Mouse (Mus musculus) kidney, adult 9 months (tissue): ENCODE measurements around the gene Kalrn.

Experiments
- DNase-seq: peaks from one replicate; pipeline ENCODE4 v3.0.0; 2022

The Kalrn gene

DNA sequence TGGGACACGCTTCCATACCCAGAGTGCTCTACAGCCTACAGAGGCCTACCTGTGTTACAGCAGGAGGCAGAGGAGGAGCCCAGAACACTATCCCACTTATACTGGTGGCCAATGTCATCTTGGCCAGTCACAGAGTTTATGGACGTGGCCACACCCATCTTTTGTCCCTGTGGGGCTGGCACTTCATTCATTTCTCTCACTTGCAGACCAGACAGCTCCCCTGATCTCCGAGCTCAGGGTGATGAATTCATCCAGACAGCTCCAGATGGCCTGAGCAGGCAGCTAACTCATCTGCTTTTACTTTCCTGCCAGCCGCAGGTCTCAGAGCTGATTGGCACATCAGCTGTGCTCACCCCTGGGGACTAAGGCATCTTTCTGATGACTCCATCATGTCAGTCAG, 267.7 kb downstream of the Kalrn start:
- DNase-seq = no peak

DNA sequence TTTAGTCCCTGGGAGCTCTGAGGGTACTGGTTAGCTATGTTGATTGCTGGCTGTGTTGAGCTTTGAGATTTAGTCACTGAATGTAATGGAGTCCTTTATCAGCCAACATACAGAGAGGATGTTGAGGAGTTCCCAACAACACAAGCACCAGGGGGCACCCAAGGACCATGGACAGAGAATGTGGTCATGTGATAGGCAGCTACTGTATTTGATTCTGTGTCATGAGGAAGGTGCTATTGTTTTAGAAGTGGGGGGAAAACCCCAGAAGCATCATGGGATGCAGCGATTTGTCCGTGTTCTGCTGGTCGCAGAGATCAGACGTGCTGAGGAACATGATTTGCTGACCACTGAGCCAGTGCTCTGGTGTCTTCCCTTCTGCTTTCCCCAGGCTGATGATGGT, 269.5 kb downstream of the Kalrn start:
- peak; percentile 38 for DNase-seq

DNA sequence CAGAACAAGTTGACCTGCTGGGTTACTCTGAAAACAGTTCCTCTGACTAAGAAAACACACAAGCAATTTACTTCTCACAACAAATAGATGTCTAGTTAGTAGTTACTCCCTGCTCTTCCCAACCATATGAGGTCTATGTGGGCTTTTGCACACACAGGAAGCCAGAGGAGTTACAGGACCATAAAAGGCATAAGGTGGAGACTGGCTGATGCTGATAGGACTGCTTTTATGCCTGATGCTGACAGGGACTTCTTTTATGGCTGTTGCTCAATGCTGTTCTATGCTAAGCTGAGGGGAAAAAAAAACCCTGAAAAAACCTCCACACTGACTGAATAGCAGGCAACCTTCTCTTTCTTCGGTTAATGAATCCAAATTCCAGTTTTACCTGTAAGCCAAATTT, 270.8 kb downstream of the Kalrn start:
- DNase-seq = no peak

DNA sequence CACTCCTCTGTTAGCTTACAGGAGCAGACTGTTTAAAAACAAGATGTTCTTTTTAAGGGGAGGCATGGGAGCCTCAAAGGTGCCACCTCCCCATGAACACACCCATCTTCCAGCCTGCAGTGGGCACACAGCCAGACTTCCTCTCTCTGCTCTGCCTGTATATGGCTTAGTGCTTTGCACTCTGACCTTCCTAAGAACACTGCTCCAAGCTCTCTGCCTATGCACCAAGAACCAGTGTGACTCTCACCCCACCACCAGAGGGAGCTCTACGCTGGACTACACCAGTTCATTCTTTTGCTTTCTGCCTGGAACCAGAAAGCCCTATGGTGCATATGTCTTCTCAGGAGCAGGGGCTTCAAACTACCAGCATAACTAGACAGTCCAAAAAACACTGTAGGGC, 271.3 kb downstream of the Kalrn start:
- peak; percentile 40 for DNase-seq

DNA sequence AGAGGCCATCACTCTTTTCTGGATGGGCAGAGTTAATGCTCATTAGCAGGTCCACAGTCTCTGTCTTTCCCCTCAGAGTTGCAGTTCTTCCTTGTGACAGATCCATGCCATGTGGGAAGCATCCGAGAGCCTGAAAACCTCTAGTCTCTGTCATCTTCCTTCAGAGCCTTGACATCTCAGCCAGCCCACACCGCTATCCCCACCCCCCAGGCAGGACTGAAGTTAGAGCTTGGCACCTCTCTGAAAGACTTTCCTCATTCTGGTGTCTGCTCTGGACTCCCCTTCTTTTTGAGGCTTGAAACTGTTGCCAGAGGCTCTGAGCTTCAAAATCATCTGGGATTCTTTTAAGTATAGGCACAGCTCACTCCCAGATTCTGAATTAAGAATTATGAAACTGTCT, 274.1 kb downstream of the Kalrn start:
- DNase-seq = no peak

DNA sequence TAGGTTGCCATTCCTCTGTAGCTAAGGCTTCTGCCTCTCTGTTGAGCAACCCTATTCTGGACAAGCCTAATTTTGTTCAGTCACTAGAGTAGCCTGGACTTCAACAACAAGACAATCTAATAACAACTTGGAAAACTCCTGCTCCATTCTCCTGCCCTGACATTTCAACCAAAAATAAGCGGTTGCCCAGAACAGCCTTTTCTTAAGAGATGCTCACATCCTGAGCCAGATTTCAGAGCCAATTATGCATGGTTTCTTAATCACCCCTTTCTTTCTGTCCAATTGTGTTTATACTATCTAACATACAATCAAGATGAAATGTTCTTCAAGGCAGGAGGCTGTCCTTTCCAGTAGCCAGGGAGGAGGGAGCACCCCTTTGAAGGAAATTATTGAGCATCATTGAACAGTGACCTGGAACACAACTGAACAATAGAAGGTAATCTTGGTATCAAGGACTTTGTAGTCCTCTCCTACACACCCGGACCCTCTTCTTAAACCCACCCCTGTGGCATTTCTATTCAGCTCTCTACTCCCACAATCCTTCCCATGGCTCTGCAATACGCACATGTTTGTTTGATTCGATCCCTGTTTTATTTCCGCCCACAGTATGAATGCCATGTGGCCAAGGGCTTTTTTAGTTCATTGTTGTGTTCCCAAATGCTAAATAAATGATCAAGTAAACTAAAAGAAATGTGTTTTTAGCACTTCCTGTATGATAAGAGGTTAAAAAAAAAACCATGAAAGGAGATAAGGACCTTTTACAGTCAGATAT, 275.2 kb downstream of the Kalrn start:
- no peak for DNase-seq

DNA sequence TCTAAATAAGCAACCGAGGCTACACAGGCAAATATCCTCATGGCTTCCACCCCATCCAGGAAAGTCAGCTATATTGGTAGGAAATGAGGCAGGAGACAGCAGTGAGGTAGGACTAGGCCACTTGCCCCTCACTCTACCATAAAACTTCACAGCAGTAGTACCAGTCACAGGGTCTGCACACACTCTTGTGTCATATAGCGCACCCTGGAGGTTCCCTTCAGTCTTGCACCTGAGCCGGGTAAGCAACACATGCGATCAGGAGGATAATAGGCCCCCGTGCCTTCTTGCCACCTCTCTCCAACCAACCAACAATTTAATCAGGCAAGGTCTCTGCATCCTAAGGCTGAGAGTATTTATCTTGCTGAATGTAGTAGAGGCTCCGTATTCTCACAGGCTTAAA, 278.8 kb downstream of the Kalrn start:
- peak; percentile 6 for DNase-seq

DNA sequence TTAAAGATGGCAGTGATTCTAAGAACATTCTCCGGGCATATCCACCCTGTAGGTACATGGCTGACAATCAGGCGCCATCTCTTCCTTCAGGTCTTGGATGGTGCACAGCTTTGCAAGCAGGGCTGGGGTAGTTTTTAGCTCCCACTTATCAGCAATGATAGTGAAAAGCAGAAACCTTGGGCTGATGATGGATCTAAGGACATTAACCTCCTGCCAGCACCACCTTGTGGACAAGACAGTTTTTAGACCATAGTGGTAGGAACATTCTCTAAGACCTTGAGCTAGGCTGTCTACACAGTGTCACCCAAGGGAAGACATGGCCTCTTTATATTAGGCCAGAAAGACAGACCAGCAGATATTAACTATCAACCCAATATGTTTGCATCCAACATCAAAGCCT, 279.7 kb downstream of the Kalrn start:
- DNase-seq = no peak

DNA sequence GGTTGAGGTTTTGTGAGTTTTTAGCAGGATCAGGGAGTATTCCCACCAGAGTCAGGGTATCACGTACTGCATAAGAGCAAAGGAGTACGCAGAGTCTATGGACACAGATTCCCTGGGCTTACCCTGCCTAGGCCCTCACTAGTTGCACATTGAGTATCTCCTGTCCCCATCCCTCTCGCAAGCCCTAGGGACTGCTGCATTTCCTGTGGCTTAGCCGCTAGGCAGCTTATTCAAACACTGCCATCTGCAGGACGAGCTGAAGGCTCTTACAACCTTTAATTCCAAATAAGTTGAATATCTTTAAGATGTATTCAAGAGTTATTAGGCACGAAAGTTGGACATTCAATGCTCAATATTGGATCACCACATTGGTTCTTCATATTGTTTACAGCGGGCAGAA, 283.7 kb downstream of the Kalrn start:
- peak; percentile 9 for DNase-seq

DNA sequence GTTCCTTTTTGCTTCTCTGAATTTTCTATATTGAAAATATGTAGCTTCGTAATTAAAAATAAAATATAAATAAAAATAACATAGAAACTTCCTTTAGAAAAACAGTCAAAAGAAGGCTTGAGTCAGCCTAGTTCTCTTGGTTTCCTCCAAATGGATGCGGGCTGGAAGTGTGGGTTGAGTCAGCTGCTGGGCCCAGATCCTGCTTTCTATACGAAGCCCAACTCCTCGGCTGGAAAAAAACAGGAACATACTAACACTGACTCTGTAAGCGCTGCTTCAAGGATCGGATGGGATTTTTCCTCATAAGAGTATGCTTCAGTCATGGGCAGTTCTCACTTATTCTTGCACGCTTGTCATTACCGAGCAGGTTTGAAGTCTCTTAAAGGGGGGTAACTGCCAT, 291.3 kb downstream of the Kalrn start:
- no peak for DNase-seq

DNA sequence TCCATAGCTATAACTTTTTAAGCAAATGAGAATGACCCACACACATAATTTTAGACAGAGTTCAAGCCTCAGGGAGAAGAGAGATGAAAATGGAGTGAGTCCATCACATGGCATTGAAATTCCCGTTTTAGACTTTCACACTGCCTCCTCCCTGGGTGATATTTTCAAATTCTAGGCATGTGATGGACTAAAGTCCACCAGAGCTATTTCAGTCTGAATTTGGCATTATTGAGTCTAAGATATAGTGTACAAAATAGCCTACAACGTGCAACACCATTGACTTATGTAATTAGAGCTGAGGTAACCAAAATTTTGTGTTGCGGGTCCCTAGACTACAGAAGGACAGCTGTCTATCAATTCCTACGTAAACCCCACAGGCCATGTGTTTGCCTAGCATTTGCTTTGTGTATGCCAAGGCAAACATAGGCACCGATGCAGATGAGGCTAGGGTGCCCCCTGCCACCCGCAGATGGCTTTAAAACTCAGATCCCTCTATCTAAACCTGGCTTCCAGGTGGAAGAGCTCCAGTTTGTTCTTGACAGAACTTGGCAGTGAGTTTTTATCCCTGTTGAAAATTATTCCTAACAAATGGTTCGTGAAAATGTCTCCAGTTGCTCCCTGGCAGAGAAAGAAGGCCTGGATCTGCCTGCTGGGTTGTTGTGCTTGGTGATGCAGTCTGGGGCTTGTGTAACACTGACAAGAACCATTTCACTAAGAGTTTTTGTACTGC, 293.5 kb downstream of the Kalrn start:
- peak; percentile 12 for DNase-seq

DNA sequence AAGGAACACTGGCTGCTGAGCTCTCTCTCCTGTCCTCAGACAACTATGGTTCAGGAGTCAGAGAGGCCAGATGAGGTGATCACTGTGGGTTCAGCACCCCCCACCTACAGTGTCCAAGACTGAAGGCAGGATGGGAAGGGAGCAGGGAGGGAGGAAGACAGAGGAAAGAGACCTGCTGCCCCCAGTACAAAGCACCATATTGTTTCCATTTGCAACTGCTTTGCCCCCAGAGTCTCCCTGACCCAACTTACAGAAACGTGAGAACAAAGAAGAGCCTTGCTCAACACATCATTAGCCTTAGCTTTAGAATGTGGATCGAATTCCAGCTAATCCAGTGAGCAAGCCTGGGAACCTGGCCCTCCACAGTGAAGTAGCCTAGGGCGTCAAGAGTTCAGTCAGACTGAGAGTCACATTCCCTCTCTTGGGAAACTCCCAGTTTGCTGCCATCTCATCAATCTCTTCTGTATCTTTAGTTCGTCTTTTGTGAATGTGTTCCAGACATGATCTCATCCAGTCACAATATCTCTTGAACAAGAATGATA, 295.0 kb downstream of the Kalrn start:
- DNase-seq = no peak

DNA sequence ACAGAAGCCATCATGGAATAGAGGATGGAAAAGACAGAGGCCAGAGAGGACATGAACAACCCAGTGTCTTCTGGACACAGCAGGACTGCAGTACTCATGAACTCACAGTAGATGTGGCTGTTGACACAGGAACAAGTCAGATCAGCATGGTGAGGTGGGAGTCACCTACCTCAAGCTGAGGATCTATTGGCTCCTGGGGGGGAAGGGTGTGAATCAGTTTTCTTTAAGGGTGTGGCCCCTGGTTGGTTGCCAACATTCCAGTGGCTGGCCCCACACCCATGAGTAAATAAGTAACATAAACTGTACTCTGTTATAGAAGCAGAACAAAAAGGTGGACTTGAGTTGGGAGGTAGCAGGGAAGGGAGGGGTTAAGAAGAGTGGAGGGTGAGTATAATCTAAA, 298.7 kb downstream of the Kalrn start:
- peak; percentile 47 for DNase-seq

DNA sequence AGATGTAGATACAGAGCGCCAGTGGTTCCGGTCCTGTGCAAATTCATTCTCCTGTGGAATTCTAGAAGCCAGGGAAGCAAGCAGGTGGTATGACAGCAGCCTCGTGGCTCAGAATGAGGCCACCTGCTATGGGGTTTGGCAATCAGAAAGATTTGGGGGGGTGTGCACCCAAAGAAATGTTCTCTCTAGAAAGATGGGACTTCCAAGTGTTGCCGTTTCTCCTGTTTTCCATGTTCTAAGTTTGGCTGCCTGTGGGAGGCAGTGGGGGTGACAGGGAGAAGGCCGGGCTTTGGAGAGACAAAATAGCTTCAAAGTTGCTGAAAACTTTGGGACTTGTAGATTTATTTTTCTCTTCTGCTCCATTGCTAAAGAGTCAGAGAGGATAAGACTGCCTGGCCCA, 301.9 kb downstream of the Kalrn start:
- no peak for DNase-seq

DNA sequence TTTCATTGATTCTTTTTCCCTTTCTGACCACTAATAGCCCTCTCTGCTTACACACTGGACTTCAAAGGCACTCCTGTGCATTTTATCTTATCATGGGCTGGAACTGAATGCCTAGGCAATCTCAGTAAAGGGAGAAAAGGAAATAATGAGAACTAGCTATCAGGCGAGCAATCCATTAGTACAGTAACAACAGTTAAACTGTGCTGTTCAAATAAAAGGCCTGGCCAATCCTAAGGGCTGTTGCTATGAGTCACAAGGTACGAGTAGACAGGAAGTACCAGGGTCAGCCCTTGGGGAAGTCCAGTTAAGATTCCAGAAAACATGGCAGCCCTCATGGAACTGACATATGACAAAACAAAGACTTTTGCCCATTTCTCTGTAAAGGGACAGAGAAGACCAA, 302.7 kb downstream of the Kalrn start:
- DNase-seq = no peak

DNA sequence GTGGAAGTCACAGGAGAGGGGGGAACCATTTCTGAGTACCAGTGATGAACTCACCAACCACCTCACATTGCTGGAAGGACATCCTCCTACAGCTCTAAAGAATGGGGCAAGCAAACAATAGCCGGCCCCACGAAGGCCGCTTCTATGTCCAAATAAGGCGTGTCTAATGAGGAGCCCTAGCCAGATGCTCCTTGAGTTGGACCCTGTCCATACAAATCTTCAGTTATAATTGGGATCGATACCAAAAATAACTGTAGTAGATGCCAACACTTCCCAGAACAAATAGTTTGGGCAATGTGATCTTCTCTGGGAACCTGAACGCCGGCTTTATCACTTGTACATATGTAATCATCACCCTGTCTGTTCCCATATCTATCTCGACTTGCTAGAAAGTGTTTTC, 303.7 kb downstream of the Kalrn start:
- DNase-seq = no peak

DNA sequence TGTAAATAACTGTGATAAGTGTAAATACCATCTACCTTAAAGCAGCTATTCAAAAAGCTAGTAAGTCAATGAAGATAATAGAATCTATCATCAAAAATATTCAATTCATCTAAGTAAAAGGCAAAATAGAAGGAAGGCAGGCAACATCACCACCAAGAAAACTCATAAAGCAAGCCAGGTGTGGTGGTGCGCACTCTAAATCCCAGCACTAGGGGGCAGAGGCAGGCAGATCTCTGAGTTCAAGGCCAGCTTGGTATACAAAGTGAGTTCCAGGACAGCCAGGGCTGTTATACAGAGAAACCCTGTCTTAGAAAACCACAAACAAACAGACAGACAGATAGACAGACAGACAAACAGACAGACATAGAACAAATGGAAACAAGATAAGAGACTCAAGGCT, 305.6 kb downstream of the Kalrn start:
- DNase-seq = no peak

DNA sequence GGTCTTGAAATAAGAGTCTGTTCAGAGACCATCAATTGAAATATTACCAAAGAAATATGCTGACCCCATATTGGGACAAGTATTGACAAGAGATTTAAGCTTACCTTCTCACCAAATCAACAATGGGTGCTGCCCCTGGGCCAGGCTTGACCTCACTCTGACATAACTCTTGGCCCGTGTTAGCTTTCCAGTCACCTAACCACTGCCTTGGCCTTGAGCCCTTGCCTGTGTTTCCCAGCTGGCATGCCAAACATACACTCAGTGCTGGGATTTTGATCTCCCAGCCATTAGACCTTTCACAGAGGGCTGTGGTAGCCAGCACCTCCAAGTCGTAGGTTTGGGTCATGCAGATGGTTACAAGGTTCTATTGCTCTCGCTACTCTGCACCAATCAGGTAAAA, 308.7 kb downstream of the Kalrn start:
- no peak for DNase-seq

DNA sequence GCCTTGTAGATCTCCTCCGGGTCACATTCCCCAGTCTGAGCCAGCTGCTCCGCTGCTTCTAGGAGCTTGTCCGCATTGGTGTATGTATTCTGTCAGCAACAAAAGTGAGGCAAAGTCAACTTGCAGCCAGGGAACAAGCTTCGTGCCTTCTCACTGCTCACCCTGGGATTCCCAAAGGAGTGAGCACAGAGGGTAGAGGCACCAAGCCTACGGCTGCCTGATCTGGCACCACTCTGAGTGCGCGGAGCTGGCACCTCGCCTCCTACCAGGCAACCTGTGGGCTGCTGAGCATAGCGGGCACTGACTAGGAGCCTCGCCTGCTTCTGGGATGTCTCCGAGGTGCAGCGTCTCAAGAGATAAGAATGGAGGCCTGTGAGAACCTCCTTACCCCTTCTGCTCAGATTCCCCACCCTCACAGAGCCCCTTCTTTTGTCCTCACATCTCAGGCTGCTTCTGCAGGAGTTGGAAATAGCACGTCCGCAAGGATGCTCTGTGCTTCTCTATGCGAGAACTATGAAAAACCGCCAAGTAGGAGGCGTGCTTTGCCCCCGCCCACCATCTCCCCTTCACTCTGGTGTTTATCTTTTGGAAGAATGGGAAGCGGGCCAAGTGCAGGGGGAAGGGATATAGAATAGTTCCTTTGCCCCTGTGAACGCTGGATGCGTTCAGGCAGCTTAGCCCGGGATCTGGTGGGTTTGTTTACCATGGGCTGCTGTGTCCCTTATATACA, 310.4 kb downstream of the Kalrn start:
- no peak for DNase-seq

DNA sequence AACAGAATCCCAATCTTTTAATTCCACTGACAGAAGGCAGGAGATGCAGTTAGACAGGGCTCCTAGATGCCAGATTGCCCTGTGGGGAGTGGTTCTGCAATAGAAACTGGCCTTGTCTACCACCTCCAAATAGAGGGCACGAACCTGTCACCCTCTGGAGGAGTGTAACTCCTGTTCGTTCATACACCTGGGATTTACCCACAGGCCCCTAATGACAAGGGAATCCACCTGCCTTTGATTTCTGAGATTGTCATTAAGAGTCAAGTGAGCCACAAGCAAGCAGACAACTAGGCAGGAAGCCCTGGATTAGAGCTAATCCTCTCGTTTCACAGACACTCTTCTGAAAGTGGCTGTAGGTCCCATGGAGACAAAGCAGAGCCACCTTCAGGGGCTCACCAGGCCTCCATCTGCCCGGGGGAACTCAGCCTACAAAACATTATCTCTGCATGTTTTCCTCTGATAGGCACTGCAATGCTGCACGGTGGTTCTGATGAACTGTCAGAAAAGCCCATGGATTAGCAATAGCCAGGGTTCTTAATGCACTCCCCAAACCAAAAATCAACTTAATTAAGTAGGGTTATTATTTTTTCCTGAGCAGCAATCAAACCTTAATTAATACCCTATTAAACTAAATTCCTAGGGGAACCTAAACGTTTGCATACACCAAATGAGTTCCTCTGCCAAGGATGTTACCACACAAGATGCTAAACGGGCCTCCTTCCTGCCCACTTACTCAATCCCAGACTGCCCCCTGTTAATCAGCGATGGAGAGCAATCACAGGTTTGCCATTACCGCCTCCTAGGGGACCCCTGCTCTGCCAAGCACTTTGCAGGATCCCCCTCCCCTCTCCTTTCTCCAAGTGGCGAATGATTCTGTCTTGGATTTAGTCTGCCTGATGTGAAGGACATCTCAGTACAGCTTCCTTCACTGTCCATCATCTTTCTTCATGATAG, 312.1 kb downstream of the Kalrn start:
- no peak for DNase-seq

DNA sequence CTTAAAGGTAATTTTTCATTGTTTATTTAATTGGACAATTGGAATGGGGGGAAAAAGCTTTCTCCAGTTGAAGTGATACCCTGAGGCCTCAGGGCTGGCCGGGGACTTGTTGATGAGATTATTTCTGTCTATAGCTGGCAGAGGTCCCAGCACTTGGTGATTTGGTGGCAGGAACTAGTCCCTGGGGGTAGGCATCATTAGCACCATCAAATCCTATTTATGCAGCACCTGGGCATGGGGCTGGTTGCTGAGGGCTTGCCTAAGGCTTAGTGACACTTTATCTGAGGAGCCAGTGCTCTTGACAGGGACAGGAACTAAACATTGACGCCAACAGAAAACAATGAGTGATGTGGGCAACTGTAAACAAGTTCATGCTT, 318.7 kb downstream of the Kalrn start:
- DNase-seq = no peak

DNA sequence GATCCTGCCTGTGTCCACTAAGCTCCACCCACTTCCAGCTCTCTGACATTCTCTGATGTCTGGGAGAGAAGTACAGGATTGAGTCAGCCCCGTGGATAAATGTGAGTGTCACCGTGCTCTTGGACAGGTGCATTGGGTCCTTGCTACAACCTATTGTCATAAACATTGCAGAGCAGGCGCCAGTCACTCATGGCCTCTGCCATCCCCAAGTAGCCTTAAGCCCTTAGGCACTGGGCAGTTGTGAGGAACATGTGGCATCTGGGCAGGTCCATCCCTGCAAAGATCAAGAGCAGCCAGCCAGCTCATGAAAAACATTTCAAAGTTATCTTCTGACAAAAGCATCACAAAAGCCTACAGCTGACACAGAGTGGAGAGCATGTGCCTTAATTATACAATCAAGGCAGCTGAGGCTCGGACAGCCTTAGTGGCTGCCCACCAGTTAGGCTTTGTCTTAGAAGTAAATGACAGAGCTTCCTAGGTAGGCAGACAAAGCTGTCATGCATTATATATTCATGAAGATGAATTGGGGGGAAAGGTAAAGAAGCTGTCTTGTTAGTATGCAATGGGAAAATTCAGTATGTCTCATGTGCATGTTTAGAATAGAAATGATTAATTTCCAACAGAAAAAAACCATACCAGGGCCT, 319.2 kb downstream of the Kalrn start:
- DNase-seq = no peak
